Mouse (Mus musculus) T-cell, adult 2 months (primary cell): ENCODE results near the gene Ncf1.

Experiments used
- DNase-seq: peaks from one replicate; pipeline ENCODE4 v3.0.0; 2022; ENCODE audit warnings: low spot score

Ncf1 gene

GRCm38 (mm10) chr5:134229391-134229790, at the start of gene Ncf1:
Gene Ncf1, minus strand, starts transcription at chr5:134229625.
- no peak for DNase-seq

DNA sequence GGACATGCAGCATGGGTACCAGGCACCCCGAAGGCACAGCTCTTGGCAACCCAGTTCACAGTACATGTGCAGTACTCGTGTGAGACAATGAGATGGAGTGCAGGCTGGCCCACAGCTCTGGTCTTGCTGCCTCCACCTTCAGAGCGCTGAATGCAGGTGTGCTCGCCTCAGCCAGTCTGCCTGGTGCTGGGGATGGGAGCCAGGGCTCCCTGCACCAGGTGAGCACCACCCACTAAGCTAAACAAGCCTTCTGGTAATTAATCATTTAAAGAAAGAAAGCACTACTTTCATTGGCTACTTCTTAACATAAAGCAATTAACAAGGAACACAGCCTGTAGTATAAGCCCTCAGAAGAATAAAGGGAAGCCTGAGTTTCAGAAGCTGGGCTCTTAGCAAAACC, 47.7 kb upstream of the Ncf1 start:
- DNase-seq: no peak

DNA sequence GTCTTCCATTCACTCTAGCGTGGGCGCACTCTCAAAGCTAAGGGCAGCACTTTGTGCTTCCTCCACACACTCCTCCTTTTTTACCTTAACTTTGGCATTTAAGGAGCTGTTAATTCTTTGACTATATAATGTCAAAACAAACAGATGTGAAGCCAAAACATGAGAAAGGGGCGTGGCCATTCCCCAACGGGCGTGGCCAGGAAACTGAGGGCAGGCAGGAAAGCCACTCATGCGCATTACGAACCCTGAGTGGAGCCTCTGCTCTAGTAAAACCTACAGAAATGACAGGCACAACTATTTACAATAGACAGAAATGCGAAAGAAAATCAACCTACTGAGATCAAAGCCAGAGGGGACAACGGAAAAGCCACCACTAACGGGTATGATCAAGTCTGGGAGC, 46.1 kb upstream of the Ncf1 start:
- peak; percentile 67 for DNase-seq

DNA sequence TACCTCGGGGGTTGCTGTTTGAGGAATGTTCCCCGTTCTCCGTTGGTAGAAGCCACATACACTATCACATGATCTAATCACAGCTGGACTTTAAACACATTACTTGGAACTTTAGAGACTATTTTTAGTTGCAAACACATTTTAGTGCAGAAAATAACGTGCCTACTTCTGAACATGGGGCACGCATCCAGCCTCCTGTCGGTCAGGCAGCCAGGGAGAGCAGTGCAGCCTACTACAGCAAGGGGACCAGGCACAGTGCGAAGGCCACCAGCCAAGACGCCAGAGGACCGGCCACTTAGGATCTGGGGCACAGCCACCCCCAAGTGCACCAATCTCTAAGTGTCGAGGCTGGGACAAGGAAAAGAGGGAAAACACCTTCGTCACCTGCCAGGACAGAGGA, 45.6 kb upstream of the Ncf1 start:
- no peak for DNase-seq

GRCm38 (mm10) chr5:134273761-134274160, 44.3 kb upstream of the Ncf1 start:
- DNase-seq: no peak

DNA sequence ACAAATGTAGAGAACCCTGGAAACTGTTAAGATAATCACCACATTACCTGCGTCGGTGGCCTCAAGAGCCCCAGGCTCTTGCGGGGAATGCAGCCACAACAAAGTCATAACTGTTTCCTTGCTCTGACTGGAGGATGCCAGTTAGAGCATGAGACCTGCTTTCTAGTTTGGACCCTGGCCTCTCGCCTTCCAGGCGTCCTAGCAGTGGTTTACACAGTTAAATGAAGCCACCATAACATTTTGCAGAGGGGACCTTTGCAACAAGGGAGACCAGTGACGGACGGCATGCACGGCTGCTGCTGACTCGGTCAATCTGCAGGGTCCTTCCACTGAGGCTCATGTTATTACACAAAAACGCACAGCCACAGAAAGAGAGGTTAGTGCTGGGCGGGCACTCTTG, 43.3 kb upstream of the Ncf1 start:
- peak; percentile 45 for DNase-seq

GRCm38 (mm10) chr5:134271421-134271820, 42.0 kb upstream of the Ncf1 start:
- no peak for DNase-seq

DNA sequence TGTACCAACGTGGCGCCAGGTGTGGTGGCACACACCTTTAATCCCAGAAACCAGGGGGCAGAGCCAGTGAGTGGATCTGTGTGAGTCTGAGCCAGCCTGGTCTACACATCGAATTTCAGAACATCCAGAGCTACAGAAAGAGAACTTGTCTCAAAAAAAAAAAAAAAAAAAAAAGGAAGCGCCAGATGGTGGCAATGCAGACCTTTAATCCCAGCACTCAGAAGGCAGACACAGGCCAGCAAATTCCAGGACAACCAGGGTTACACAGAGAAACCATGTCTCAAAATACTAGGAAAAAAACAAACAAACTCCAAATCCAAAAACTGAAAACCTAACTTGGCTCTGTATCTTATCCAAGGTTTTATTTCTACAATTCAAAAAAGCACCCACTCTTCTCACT, 41.1 kb upstream of the Ncf1 start:
- no peak for DNase-seq

DNA sequence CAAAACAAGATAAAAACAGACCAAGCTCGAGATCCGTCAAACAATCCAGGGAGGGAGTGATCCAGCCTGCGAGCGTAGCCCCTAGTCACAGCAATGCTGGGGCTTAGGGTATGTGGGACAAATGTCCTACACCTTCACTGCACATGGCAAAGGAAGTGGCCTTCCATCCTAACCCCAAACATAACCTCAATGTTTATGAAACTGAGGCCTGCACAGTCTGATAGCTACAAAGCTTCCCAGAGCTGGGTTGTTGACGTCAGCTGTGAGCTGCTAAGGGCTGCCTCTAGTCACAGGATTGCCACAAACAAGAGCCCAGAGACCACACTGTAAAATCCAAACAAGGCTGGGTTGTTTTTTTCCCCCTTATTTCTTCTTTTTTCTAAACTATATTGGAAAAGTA, 40.3 kb upstream of the Ncf1 start:
- peak; percentile 91 for DNase-seq

DNA sequence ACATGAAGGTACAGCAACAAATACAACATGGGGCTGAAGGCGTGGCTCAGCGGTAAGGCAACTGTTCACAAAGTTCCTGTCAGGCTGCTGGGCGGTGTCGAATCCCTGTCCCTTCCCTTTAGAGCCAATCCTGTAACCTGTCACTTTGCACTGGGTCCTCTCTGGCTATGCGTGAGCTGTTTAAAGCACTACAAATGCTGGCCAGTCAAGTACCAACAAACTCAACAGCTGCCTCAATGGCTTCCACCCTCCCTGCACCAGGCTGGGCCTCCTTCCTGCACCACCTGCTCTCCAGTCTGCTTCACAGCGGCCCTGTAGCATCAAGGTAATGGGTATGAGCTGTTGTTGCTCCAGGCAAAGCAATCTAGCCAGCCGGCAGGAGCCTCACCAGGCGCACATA, 39.3 kb upstream of the Ncf1 start:
- no peak for DNase-seq

GRCm38 (mm10) chr5:134266404-134266803, 37.0 kb upstream of the Ncf1 start:
- peak; percentile 94 for DNase-seq

DNA sequence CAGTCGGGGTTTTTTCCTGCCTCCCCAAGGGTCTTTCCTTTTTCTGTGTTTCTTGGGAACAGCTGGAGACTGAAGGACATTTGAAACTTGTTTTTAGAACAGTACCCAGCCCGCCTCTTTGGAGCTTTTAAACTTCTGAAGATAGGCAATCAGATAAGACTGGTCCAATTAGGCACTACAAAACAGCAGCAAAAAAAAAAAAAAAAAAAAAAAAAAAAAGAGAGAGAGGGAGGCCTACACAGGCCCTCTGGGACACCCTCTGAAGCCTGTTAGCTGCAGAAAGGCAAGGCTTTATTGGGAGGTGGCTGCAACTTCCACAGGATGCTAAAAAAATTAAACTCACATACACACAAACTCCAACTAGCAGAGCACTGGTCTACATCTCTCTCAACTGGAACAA, 36.5 kb upstream of the Ncf1 start:
- DNase-seq: no peak

DNA sequence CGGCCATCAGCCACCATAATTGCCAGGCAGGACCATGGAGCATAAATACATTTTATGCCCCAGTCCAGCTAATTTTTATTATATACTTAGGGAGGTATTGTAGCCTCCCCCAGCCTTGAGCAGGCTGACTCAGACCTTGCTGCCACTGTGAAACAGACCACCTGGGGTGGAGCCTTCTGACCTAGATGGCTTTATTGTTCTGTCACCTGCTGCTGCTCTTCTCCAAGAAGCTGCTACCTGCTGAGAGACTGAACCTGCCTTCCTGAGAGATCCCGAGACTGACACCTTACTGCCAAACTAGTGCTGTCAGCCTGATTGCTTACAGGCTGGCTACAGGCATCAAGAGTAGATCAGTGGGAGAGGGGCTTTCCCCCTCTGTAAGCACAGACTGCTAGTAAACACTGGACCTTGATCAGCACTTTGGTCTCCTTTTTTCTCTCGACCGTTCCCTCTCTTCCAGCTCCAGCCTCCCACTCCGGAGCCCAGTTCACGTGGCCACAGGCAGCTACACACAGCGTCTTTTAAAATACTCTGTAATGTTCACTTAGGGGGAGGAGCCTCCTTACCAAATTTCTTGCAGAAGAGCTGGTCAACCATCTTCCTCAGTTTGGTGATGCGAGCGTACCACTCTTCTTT, 30.7 kb upstream of the Ncf1 start:
- DNase-seq: no peak

GRCm38 (mm10) chr5:134258934-134259333, 29.5 kb upstream of the Ncf1 start:
- no peak for DNase-seq

DNA sequence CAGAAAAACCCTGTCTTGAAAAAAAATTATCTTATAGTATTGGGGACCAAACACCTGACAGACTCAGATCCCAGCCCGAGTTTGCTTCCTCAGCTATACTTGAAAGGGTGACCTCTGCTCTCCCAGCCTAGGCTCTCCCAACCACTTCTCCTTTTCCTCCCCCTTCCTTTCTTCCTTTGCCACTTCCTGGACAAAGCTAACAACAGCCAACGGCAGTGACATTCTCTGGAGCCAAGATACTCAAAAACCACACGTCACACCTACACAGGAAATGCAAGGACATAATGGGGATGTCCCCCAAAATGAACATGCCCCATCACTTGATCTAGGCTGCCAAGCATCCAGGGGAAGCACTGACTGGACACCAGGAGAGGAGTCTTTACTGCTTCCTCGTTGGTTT, 29.0 kb upstream of the Ncf1 start:
- DNase-seq: no peak

DNA sequence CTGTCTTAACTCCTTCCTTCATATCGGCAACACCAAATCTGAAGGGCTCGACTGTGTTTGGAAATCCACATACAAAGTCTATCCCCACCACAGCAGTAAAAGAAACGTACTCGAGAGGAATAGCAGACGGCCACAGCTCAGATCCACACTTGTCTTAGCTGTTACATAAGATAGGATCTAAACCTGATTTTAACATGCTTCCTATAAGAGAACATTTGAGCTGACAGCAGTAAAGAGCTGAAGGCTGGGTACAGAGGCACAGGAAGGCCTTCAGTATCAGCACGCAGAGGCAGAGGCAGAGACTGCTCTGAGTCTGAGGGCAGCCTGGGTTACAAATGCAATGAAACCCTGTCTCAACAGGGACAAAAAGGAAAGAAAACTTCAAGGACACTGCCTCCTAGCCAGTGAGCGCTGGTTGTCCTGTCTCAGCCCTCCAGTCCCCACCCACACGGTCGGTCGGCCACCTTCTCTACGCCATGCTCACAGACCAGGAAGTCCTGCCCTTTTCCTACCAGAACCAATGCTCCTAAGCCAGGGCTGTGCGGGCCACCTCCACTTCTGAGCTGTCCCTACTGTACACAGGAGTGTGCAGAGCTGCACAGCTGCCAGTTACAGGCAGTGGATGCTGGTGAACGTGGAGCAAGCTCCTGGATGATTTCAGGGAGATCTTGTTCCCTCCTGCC, 28.1 kb upstream of the Ncf1 start:
- no peak for DNase-seq

DNA sequence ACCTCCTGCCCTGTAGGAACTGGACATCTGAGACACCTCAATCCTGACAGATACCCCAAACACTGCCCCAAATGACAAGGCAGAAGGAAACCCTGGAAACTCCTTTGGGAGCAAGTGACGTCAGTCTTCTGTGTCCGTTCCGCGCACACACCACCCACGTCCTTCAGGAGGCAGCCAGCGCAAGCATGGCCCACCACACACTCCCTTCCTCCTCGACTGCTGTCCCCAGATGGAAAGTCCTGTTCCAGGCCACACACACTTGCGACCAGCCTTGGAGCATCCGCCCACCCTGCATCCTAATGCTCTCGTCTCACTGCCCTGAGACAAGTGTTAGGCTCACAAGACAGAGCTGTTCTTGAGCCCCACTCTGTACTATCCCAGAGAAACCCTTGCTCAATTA, 25.9 kb upstream of the Ncf1 start:
- DNase-seq: no peak

DNA sequence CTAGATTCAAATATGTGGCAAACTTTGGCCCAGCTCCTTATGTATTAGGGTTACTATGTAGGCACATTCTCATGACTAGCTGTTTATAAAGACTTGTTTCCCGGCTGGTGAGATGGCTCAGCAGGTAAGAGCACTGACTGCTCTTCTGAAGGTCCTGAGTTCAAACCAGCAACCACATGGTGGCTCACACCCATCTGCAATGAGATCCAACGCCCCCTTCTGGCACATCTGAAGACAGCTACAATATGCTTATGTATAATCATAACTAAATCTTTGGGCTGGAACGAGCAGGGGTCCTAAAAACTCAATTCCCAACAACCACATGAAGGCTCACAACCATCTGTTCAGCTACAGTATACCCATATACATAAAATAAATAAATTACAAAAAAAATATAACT, 24.4 kb upstream of the Ncf1 start:
- peak; percentile 52 for DNase-seq

DNA sequence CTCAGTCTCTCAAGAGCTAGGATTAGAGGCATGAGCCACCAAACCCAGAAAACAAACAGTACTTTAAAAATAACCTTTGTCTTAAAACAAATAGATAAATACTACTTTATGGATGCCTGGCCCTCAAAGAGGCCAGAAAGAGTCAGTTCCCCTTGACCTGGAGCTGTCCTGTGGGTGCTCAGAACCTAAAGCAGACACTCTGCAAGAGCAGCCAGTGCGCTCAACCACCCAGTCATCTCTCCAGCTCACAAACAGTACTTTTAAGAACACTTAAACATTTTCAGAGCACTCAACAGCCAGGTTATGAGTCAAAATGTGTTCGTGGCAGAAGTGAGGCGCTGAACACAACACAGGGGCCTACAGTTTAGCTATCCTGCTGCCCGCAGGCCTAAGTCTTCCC, 21.7 kb upstream of the Ncf1 start:
- DNase-seq: no peak

- no peak for DNase-seq
Measured at GRCm38 (mm10) chr5:134250601-134251000, 21.2 kb upstream of the Ncf1 start.

DNA sequence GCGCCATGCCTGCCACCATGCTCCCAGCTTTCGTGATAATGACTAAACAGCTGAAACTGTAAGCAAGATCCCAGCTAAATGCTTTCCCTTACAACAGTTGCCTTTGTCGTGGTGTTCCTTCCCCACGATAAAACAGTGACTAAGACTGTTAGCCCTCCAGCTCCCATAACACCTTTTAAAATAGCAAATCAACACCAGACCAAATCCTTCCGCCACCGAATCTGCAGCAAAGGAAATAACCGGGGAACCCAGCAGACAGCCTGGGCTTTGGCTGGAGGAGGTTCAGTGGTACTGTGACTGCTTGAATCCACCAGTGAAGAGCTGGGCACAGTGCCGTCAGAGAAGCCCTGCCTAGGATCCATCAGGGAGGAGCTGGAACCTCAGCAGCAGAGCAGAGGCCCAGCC, 19.8 kb upstream of the Ncf1 start:
- DNase-seq: no peak

- DNase-seq: no peak
Measured at GRCm38 (mm10) chr5:134248608-134249244, 19.3 kb upstream of the Ncf1 start.

DNA sequence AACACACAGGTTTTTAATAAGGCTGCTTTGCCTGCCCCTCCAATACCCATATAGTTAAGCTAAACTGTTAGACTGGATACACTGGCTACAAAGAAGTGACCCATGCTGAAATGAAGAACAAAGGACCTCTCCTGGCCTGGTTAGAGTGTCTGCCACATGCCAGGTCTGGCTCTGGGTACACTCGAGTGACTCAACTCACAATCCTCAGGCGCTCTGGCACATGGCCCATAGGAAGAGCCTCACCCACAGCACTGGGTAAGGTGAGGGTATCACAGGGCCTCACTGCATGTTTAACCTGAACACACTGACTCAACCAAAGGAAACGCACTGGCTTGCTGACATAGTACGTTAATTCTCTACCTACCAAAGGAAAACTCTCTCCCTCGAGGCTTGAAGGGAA, 16.7 kb upstream of the Ncf1 start:
- DNase-seq: no peak

DNA sequence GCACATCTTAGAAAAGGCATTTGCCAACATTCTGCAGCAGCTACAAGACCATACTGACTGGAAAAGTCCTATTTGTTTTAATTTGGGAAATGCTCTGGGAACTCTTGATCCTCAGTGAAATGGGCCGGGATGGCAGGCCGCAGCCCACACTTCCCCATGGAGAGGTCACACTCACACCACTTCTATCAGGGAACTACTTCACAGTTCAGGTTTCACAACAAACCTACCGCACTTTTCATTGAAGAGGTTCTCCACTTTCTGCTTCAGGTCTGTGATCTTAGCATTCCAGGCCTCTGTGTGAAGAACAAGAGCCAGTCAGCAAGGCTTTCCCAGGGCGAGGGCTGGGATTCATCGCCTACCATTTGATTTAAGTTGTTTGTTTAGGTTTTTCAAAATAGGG, 15.5 kb upstream of the Ncf1 start:
- no peak for DNase-seq
